Mouse (Mus musculus) liver, embryonic 16.5 days (tissue): ENCODE data around the gene Pjvk. TPM values are rescaled to one million over a fixed set of nuclear protein-coding genes. Genes with fewer than 3 reads are reported as not detected.
"Not testable (repeated sequence)": the region's sequence is repeated elsewhere in the genome, so short reads cannot be mapped to it uniquely, and the experiment has no call there.

Source experiments
- ATAC-seq: fragments of 200-750 bp; cut with Nextera tagmentation; 2 replicates; pipeline ENCODE4 v1.8.0; 2017; ENCODE audit warnings: low read depth, mild to moderate bottlenecking, moderate number of reproducible peaks, moderate library complexity
- H3K27ac ChIP-seq: fragments of 300-500 bp; sonication (generic); 2 replicates; pipeline ENCODE4 v1.5.1; 2014; ENCODE audit warnings: mild to moderate bottlenecking, low read length
- H3K27me3 ChIP-seq: fragments of 300-500 bp; sonication (generic); 2 replicates; pipeline ENCODE4 v1.6.1; 2014; ENCODE audit warnings: low read depth, low read length, mixed read lengths; ENCODE audit not compliant: control insufficient read depth, insufficient read depth
- H3K36me3 ChIP-seq: fragments of 300-500 bp; sonication (generic); 2 replicates; pipeline ENCODE4 v1.6.1; 2014; ENCODE audit warnings: mild to moderate bottlenecking; ENCODE audit not compliant: control insufficient read depth, insufficient read depth
- H3K4me1 ChIP-seq: fragments of 300-500 bp; sonication (generic); 2 replicates; pipeline ENCODE4 v1.6.1; 2014; ENCODE audit warnings: low read depth, low read length, mixed read lengths; ENCODE audit not compliant: control insufficient read depth
- H3K4me2 ChIP-seq: fragments of 300-500 bp; sonication (generic); 2 replicates; pipeline ENCODE4 v1.6.1; 2014; ENCODE audit warnings: low read depth, low read length, mixed read lengths
- H3K4me3 ChIP-seq: fragments of 300-500 bp; sonication (generic); 2 replicates; pipeline ENCODE4 v1.5.1; 2014; ENCODE audit warnings: low read depth, mild to moderate bottlenecking, low read length
- H3K9ac ChIP-seq: fragments of 300-500 bp; sonication (generic); 2 replicates; pipeline ENCODE4 v1.6.1; 2014; ENCODE audit warnings: low read depth, low read length
- H3K9me3 ChIP-seq: fragments of 300-500 bp; sonication (generic); replicated peaks from 2 replicates; pipeline ENCODE4 v1.6.1; 2016; ENCODE audit warnings: low read length; ENCODE audit not compliant: control insufficient read depth
- WGBS: fragments of 180-500 bp; shearing (Covaris S2); extraction: QIAGEN DNeasy Blood & Tissue Kit; methylation state at CpG from one replicate; pipeline ENCODE4 v1.1.7; 2014; ENCODE audit not compliant: insufficient replicate concordance; 5-methylcytosine and 5-hydroxymethylcytosine counted together
- polyA plus RNA-seq: library from polyadenylated mRNA; unstranded; fragments of >200 nt; fragmentation: Nextera tagmentation; extraction: Ambion mirVana; gene quantifications from 2 replicates; pipeline ENCODE4 v1.2.1, GENCODE M21; 2015

The Pjvk gene
- polyA plus RNA-seq, 1 experiment from 2014 or later = not detected

DNA sequence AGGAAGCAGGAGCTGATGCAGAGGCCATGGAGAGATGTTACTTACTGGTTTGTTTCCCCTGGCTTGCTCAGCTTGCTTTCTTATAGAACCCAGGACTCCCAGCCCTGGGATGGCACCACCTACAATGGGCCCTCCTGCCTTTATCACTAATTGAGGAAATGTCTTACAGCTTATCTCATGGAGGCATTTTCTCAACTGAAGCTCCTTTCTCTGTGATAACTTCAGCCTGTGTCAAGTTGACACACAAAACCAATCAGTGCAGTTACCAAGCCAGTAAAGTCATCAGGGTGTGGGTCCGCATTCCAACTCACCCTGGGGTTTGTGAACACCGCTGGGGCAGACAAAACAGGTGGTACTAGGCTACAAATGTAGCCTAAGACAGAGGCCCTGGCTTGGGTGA is 26.0 kb upstream of the Pjvk start:
- 40% methylated on average over 2 of the region's 2 CpGs for WGBS
- H3K4me1 ChIP-seq, H3K27me3 ChIP-seq, H3K36me3 ChIP-seq, ATAC-seq, H3K4me2 ChIP-seq, H3K9me3 ChIP-seq, H3K4me3 ChIP-seq, H3K9ac ChIP-seq, H3K27ac ChIP-seq: not testable (repeated sequence)

DNA sequence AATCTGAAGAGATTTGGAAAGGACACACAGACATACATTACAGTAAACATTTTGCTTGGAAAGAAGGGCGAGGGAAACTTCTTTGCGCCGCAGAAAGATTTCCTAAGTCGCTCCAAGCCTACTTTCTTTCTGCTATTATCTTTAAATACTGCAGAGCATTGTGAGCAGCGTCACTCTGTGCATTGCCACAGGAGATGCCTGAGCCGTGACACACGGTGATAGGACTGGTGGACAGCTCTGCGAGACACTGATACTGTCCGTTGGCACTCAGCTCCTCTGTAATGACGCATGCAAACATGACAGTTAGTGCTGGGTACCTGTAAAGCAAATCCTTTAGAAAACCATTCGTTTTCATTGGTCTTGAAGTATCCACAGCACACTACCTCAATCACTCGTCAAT is 18.0 kb upstream of the Pjvk start:
- Histone ChIP-seq H3K9ac (no peak overlapping the region), H3K27ac (no peak overlapping the region), H3K4me2 (no peak overlapping the region), H3K36me3 (peaks cover 3% of the 10 kb centered on the region; the same call in 1 of the 2 replicates), H3K27me3 (no peaks in the 10 kb centered on the region), H3K4me3 (no peak overlapping the region), H3K4me1 (no peaks in the 10 kb centered on the region), H3K9me3 (no peaks in the 10 kb centered on the region)
- WGBS = 70% methylated on average over 12 of the region's 12 CpGs
- ATAC-seq = no peak

DNA sequence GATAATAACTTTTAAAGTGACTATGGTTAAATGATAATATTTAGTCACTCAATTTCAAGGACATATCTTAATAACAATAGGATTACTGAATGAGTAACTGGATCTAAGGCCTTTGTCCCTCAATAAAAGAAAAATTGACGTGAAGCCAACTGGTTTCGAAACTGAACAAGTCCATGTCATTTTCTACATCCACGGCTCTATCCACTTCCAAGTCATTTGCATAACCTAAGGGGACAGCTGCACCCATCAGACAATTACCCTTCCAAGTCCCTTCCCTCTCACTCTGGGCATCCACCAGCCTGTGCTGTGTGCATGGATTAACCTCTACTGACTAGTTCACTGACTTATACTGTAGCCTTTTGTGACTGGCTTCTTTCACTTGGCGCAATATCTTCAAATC is 16.7 kb upstream of the Pjvk start:
- Histone ChIP-seq H3K9ac (no peak overlapping the region), H3K4me1 (no peaks in the 10 kb centered on the region), H3K36me3 (peaks cover 3% of the 10 kb centered on the region; the same call in 1 of the 2 replicates), H3K27ac (no peak overlapping the region), H3K9me3 (no peaks in the 10 kb centered on the region), H3K4me3 (no peak overlapping the region), H3K27me3 (no peaks in the 10 kb centered on the region), H3K4me2 (no peak overlapping the region)
- ATAC-seq = no peak
- WGBS = 76% methylated on average over 4 of the region's 4 CpGs

- WGBS = 77% methylated on average over 2 of the region's 2 CpGs
- Histone ChIP-seq H3K4me2 (no peak overlapping the region), H3K9me3 (no peaks in the 10 kb centered on the region), H3K9ac (no peak overlapping the region), H3K4me3 (no peak overlapping the region), H3K4me1 (no peaks in the 10 kb centered on the region), H3K27ac (no peak overlapping the region), H3K36me3 (no peaks in the 10 kb centered on the region; the same call in 1 of the 2 replicates), H3K27me3 (no peaks in the 10 kb centered on the region)
- ATAC-seq = no peak
Measured at GRCm38 (mm10) chr2:76639637-76640036, 8.6 kb upstream of the Pjvk start.

GRCm38 (mm10) chr2:76643801-76644200 is 4.5 kb upstream of the Pjvk start:
- Histone ChIP-seq H3K36me3 (no peaks in the 10 kb centered on the region), H3K4me2 (no peak overlapping the region), H3K27me3 (no peaks in the 10 kb centered on the region), H3K4me3 (no peak overlapping the region), H3K27ac (no peak overlapping the region), H3K9ac (no peak overlapping the region), H3K4me1 (peaks cover 12% of the 10 kb centered on the region), H3K9me3 (no peaks in the 10 kb centered on the region)
- ATAC-seq = no peak

GRCm38 (mm10) chr2:76647441-76647869 is 821 bp upstream of the Pjvk start:
- ATAC-seq = peak; percentile 11
- WGBS = 2% methylated on average over 31 of the region's 32 CpGs
- Histone ChIP-seq H3K27me3 (no peaks in the 10 kb centered on the region), H3K9me3 (no peaks in the 10 kb centered on the region), H3K4me1 (peaks cover 14% of the 10 kb centered on the region), H3K4me2 (peak overlapping the region; percentile 94), H3K27ac (peak overlapping the region; percentile 78; the same call in 1 of the 2 replicates), H3K9ac (peak overlapping the region; percentile 71), H3K36me3 (no peaks in the 10 kb centered on the region), H3K4me3 (peak overlapping the region; percentile 75)

DNA sequence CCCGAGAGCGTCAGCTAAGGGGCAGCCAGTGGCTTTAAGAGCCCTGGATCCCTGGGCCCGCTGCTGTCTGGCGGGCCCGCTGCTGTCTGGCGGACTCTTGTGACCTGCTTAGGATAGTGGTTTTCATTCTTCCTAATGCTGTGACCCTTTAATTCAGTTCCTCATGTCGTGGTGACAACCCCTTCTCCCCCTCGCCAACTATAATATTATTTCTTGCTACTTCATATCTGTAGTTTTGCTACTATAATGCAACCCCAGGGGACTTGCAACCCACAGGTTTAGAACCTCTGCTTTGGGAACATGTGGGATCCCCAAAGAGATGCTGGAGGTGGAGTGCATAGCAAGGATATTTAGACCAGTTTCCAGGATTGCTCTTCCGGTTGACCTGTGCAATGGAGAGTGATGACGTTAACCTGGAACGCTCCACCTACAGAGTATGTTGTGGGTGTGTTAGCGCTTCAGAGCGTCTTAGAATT is 428 bp downstream of the Pjvk start:
- Histone ChIP-seq H3K4me3 (peak overlapping the region; percentile 75), H3K27ac (peak overlapping the region; percentile 41), H3K4me1 (peaks cover 14% of the 10 kb centered on the region), H3K27me3 (no peaks in the 10 kb centered on the region), H3K9ac (peak overlapping the region; percentile 60), H3K4me2 (peak overlapping the region; percentile 94), H3K9me3 (no peaks in the 10 kb centered on the region), H3K36me3 (no peaks in the 10 kb centered on the region)
- no peak for ATAC-seq
- 31% methylated on average over 13 of the region's 13 CpGs for WGBS

DNA sequence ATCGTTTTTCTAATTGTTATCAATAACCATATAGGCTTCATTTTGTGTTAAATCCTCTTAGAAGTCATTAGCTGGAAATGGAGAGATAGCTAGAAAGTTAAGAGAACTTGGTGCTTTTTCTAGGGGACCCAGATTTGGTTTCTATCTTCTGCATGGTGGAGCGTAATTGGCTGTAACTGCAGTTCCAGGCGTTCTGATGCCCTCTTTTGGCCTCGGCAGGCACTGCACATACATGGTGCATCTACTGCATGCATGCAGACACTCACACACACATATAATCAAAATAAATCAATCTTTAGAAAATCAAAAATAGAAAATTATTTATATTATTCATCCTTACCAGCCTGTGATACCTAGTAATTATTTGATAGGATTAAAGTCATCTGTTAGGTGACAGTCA is 4.8 kb downstream of the Pjvk start:
- no peak for ATAC-seq
- Histone ChIP-seq H3K36me3 (no peaks in the 10 kb centered on the region), H3K9ac (no peak overlapping the region), H3K27me3 (no peaks in the 10 kb centered on the region), H3K27ac (no peak overlapping the region), H3K4me3 (no peak overlapping the region), H3K4me2 (no peak overlapping the region), H3K9me3 (no peaks in the 10 kb centered on the region), H3K4me1 (peaks cover 6% of the 10 kb centered on the region)
- 71% methylated on average over 4 of the region's 4 CpGs for WGBS

- Histone ChIP-seq H3K4me3 (no peak overlapping the region), H3K36me3 (no peaks in the 10 kb centered on the region), H3K4me2 (no peak overlapping the region), H3K27me3 (no peaks in the 10 kb centered on the region), H3K9me3 (no peaks in the 10 kb centered on the region), H3K9ac (no peak overlapping the region), H3K27ac (no peak overlapping the region), H3K4me1 (no peaks in the 10 kb centered on the region)
- WGBS = 73% methylated on average over 5 of the region's 5 CpGs
- ATAC-seq = no peak
Measured at GRCm38 (mm10) chr2:76654646-76655045, 6.4 kb downstream of the Pjvk start.
